Mouse (Mus musculus) neural tube, embryonic 10.5 days (tissue): ENCODE results near the gene Tamm41.

Experiments
- DNase-seq: peaks from one replicate; pipeline ENCODE4 v3.0.0-alpha.2; 2017; ENCODE audit warnings: low spot score; ENCODE audit errors: extremely low spot score

Tamm41 gene

GRCm38 (mm10) chr6:115027485-115027992 lies 10.1 kb downstream of the Tamm41 start:
- DNase-seq, result no peak

GRCm38 (mm10) chr6:115022876-115023275 lies 14.8 kb downstream of the Tamm41 start:
- DNase-seq, result no peak

- no peak for DNase-seq
Observed at GRCm38 (mm10) chr6:115015461-115015860, 22.2 kb downstream of the Tamm41 start.

- DNase-seq, result no peak
Observed at GRCm38 (mm10) chr6:115013574-115013973, 24.1 kb downstream of the Tamm41 start.

- no peak for DNase-seq
Observed at GRCm38 (mm10) chr6:115011792-115012191, 25.9 kb downstream of the Tamm41 start.

GRCm38 (mm10) chr6:115010815-115011214 lies 26.9 kb downstream of the Tamm41 start:
- no peak for DNase-seq

GRCm38 (mm10) chr6:115010304-115010703 lies 27.4 kb downstream of the Tamm41 start:
- DNase-seq, result no peak

- peak; percentile 78 for DNase-seq
Observed at GRCm38 (mm10) chr6:115007728-115008127, 29.9 kb downstream of the Tamm41 start.

GRCm38 (mm10) chr6:115006948-115007347 lies 30.7 kb downstream of the Tamm41 start:
- DNase-seq, result no peak

GRCm38 (mm10) chr6:115006065-115006464 lies 31.6 kb downstream of the Tamm41 start:
- no peak for DNase-seq

GRCm38 (mm10) chr6:115005351-115005890 lies 32.3 kb downstream of the Tamm41 start:
- no peak for DNase-seq

GRCm38 (mm10) chr6:115004636-115005035 lies 33.0 kb downstream of the Tamm41 start:
- no peak for DNase-seq

- no peak for DNase-seq
Observed at GRCm38 (mm10) chr6:114998374-114999031, 39.2 kb downstream of the Tamm41 start.

GRCm38 (mm10) chr6:114997471-114997870 lies 40.2 kb downstream of the Tamm41 start:
- no peak for DNase-seq

- no peak for DNase-seq
Observed at GRCm38 (mm10) chr6:114996910-114997309, 40.8 kb downstream of the Tamm41 start.

- DNase-seq, result no peak
Observed at GRCm38 (mm10) chr6:114994079-114994478, 43.6 kb downstream of the Tamm41 start.

- no peak for DNase-seq
Observed at GRCm38 (mm10) chr6:114993659-114994058, 44.0 kb downstream of the Tamm41 start.

GRCm38 (mm10) chr6:114991909-114992308 lies 45.8 kb downstream of the Tamm41 start:
- DNase-seq, result no peak

GRCm38 (mm10) chr6:114988619-114988980 lies 49.1 kb downstream of the Tamm41 start:
- DNase-seq, result no peak

GRCm38 (mm10) chr6:114987966-114988618 lies 49.6 kb downstream of the Tamm41 start:
- no peak for DNase-seq

- DNase-seq, result no peak
Observed at GRCm38 (mm10) chr6:114982671-114983070, 55.0 kb downstream of the Tamm41 start.

- no peak for DNase-seq
Observed at GRCm38 (mm10) chr6:114979715-114980114, 58.0 kb downstream of the Tamm41 start.
